Mouse (Mus musculus): Measurements from ENCODE around the gene Copg1. TPM values are rescaled to one million over a fixed set of nuclear protein-coding genes. Genes with fewer than 3 reads are reported as not detected.
A peak's percentile ranks its signal among the peaks of the same experiment; 100 is the strongest.

Copg1 gene
- polyA plus RNA-seq (2015; fragmentation: Nextera tagmentation; extraction: Ambion mirVana): 159 and 164 TPM in 2 replicates

DNA sequence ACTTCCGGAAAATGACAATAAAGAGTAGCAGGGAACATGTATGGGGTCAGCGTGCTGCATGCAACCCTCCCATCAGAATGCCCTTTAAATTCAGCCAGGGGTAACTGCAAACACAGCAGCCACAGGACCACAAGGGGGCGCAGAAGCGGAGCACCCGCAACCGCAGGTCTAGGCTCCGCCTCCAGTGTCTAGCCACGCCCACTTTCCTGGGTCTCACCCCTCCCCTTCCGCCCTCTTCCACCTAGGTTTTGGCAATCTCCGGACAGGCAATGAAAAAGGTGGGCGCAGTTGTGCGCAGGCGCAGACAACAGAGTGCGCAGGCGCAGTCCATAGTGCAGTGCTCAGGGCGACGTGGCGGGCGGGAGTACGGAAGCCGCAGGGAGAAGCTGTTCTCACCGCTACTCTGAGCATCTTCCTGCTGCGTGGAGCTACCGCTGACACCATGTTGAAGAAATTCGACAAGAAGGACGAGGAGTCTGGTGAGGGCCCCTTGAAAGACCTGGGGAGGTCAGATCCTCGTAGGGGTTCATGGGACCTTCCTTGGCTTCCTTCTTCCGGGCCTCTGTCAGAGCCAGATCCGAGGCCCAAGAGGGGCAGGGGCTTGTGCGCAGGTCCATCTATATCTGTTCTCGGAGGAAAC is at the start of gene Copg1:
Gene Copg1 (plus strand): TSS at position 221 of the 640 bp plus-strand sequence.
- no peaks in the 10 kb centered on the region for H3K27me3 ChIP-seq
- H3K27ac ChIP-seq (replicated peaks): peak within 1 kb of the TSS; percentile 80
- H3K9ac ChIP-seq (replicated peaks): peak within 1 kb of the TSS; percentile 95
- H3K9me3 ChIP-seq: no peaks in the 10 kb centered on the region
- WGBS: under 1% methylated on average over 31 of the region's 31 CpGs
- peaks cover 12% of the 10 kb centered on the region for H3K4me1 ChIP-seq
- H3K4me2 ChIP-seq (replicated peaks): peak within 1 kb of the TSS; percentile 72
- H3K36me3 ChIP-seq: peaks cover 34% of the 10 kb centered on the region
- peak within 1 kb of the TSS; percentile 63 for H3K4me3 ChIP-seq
- peak; percentile 96 for ATAC-seq (replicated peaks)

DNA sequence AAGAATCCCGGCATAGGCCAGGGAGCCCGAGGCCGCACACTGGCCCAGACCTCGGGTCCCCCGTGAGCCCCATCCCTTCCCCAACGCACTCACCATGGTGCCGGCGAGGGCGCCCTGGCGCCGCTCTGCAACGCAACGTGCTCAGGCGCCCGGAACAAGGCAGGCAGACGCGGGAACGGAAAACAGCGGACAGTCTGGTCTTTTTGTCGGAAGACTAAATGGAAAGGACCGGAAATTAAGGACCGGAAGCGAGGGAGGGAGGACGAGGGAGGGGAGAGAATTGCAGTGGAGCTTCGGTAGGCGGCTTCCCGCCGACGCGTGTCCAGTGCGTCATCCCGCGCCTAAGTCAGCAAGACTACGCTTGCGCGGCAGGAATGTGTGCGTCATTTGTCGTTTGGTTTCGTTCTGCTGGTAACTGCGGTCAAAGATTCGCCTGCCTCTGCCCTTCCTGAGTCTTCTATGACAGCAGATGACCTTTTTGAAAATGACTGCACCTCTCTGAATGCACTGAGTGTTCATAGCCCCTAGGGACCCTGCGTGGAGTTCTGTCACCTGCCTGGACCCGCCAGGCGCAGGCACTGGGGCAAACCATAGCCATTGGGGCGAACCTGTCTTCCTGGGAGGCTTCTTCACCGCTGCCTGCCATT is 48.9 kb upstream of the Copg1 start, which contains the start of gene Isy1:
Gene Isy1 (minus strand): TSS at position 248 of the 647 bp plus-strand sequence.
- H3K4me2 ChIP-seq (replicated peaks): peak within 1 kb of the TSS; percentile 53
- H3K9ac ChIP-seq (replicated peaks): peak within 1 kb of the TSS; percentile 88
- no peaks in the 10 kb centered on the region for H3K9me3 ChIP-seq
- H3K27ac ChIP-seq (replicated peaks): peak within 1 kb of the TSS; percentile 91
- H3K36me3 ChIP-seq: peaks cover 41% of the 10 kb centered on the region
- H3K27me3 ChIP-seq: no peaks in the 10 kb centered on the region
- H3K4me1 ChIP-seq: peaks cover 14% of the 10 kb centered on the region
- under 1% methylated on average over 46 of the region's 46 CpGs for WGBS
- peak within 1 kb of the TSS; percentile 81 for H3K4me3 ChIP-seq
- ATAC-seq (replicated peaks): peak; percentile 98

DNA sequence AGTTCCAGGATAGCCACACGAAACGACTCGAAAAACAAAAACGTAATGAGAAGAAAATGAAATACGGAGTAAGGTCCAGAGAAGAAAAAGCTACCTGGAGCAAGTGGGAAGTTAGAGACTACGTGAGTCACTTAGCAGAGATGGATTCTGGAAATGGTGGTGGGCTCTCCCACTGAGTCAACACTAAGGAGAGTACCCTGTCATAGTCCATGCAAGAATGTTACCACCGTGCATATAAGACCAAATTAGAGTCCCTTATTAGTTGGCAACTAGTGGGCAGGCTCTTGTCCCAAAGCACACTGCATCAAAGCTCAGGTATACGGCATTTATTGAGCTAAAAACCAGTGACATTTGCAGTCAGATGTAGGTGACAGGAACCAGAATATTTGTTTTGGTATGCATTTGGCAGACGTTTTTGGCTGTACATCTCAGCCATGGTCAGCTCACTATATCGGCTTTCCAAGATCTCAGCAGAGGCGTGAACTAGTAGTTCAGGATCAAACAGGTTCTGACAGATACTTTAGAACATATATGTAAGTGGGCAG is 47.7 kb upstream of the Copg1 start:
- no peak overlapping the region for H3K27ac ChIP-seq (replicated peaks)

DNA sequence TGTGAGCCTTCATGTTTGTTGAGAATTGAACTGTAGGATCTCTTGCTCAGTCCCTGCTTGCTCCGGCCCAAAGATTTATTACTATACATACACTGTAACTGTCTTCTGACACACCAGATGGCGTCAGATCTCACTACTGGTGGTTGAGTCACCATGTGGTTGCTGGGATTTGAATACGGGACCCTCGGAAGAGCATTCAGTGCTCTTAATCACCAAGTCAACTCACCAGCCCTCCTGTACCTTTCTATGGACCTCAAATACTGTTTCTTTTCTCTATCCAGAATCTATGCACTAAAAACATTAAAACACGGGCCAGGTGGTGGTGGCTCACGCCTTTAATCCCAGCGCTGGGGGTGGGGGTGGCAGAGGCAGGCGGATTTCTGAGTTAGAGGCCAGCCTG is 46.0 kb upstream of the Copg1 start:
- Histone ChIP-seq H3K27ac (replicated peaks) (no peak overlapping the region), H3K27me3 (no peaks in the 10 kb centered on the region), H3K9ac (replicated peaks) (no peak overlapping the region)

More for the DNA sequence above, 47.7 kb upstream of the Copg1 start:
- Histone ChIP-seq H3K4me3 (no peak overlapping the region), H3K4me2 (replicated peaks) (no peak overlapping the region), H3K9ac (replicated peaks) (no peak overlapping the region), H3K9me3 (no peaks in the 10 kb centered on the region), H3K27me3 (no peaks in the 10 kb centered on the region), H3K4me1 (peaks cover 14% of the 10 kb centered on the region), H3K36me3 (peaks cover 43% of the 10 kb centered on the region)
- ATAC-seq (replicated peaks): no peak
- 59% methylated on average over 11 of the region's 11 CpGs for WGBS

DNA sequence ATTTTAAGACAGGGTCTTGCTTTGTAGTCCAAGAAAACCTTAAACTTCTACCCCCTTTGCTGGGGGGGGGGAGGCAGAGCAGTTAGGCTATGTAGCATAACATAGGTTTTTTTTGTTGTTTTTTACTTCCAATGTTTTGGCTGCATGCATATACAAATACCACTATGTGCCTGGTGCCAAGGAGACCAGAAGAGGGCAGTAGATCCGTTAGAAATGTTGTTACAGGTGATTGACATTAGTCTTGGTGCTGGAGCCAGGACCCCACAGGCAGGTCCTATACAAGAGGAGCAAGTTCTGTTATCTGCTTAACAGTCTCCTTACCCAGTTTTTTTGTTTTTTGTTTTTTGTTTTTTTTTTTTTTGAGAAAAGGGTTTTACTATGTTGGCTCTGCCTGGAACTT is 45.4 kb upstream of the Copg1 start:
- Histone ChIP-seq H3K4me3 (no peak overlapping the region), H3K9me3 (no peaks in the 10 kb centered on the region), H3K36me3 (peaks cover 38% of the 10 kb centered on the region), H3K4me2 (replicated peaks) (no peak overlapping the region), H3K4me1 (peaks cover 15% of the 10 kb centered on the region), H3K9ac (replicated peaks) (no peak overlapping the region), H3K27ac (replicated peaks) (no peak overlapping the region), H3K27me3 (no peaks in the 10 kb centered on the region)
- 11% methylated on average over 1 of the region's 1 CpGs for WGBS
- ATAC-seq (replicated peaks): no peak

More for the DNA sequence above, 46.0 kb upstream of the Copg1 start:
- 84% methylated on average over 8 of the region's 8 CpGs for WGBS
- Histone ChIP-seq H3K36me3 (peaks cover 38% of the 10 kb centered on the region), H3K4me3 (no peak overlapping the region), H3K4me2 (replicated peaks) (no peak overlapping the region), H3K4me1 (peaks cover 14% of the 10 kb centered on the region), H3K9me3 (no peaks in the 10 kb centered on the region)
- no peak for ATAC-seq (replicated peaks)

DNA sequence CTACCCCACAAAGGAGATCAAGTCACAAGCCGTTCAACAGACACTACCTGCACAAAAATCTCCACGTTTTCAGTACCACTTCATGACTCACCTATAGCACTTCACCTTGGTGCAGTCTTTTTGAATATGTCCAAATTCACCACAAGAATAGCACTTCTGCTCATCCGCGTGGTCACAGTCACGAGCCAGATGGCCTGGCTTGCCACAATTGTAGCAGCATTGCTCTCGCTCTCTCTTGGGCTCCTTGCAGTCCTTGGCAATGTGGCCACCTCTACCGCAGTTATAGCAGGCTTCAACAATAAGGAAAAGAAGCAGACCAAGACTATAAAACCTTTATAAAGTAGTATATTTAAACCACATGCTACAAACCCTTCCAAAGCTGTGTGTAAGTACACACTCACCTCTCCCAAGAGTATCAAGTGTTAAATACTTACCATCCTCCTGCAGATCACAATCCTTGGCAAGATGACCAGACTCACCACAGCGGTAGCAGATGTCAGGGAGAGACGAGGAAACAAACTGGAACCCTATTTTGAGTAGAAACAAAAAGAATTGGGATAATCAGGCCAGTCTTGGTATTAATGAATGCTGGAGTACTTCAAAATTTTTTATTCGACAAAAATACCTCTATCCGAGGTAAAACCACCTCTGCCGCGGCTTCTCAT is 42.5 kb upstream of the Copg1 start:
- H3K27ac ChIP-seq (replicated peaks): no peak overlapping the region
- peaks cover 30% of the 10 kb centered on the region for H3K4me1 ChIP-seq
- H3K4me3 ChIP-seq: no peak overlapping the region
- no peak overlapping the region for H3K9ac ChIP-seq (replicated peaks)
- WGBS: 91% methylated on average over 13 of the region's 13 CpGs
- H3K4me2 ChIP-seq (replicated peaks): no peak overlapping the region
- H3K9me3 ChIP-seq: no peaks in the 10 kb centered on the region
- no peak for ATAC-seq (replicated peaks)
- H3K36me3 ChIP-seq: peaks cover 38% of the 10 kb centered on the region
- no peaks in the 10 kb centered on the region for H3K27me3 ChIP-seq

DNA sequence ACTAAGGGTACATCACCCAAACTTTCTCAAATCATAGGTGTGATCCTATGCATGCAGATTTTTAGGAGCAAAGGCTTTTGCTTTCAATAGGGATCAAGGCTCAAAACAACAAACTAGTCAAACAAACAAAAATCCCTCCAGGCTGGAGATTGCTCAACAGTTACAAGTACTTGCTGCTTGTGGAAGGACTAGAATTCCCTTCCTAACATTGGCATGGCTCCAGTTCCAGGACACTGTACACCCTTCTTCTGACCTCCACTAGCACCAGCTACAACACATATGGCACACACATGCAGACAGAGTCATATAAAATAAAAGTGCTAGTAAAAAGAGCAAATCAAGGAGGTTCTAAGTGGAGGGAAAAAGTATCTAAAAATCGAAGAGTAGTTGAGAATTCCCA is 40.8 kb upstream of the Copg1 start:
- H3K27me3 ChIP-seq: no peaks in the 10 kb centered on the region
- H3K9me3 ChIP-seq: no peaks in the 10 kb centered on the region
- no peak overlapping the region for H3K4me3 ChIP-seq
- no peak overlapping the region for H3K4me2 ChIP-seq (replicated peaks)
- H3K36me3 ChIP-seq: peaks cover 35% of the 10 kb centered on the region
- ATAC-seq (replicated peaks): no peak
- H3K27ac ChIP-seq (replicated peaks): no peak overlapping the region
- 85% methylated on average over 1 of the region's 1 CpGs for WGBS
- H3K9ac ChIP-seq (replicated peaks): no peak overlapping the region
- peaks cover 35% of the 10 kb centered on the region for H3K4me1 ChIP-seq

DNA sequence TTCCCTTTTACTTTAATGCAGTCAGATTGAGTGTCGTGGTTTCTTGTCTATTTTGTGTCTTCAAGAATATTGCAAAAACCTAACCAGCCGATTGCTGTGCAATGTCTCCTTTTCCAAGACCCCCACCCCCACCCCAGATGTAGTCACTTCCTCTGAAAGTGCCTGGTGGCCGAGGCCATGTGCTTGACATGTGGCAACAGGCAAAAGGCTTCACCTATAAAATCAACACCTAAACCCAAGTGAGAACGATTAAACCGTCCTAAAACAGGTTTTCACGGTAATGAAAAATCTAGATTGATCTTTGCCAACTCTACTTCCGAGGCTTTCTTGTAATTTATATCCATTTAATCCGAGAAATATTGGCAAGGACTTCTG is 37.8 kb upstream of the Copg1 start:
- peaks cover 35% of the 10 kb centered on the region for H3K4me1 ChIP-seq
- under 1% methylated on average over 8 of the region's 8 CpGs for WGBS
- no peak for ATAC-seq (replicated peaks)
- H3K27ac ChIP-seq (replicated peaks): no peak overlapping the region
- peak overlapping the region; percentile 97 for H3K9ac ChIP-seq (replicated peaks)
- peaks cover 9% of the 10 kb centered on the region for H3K36me3 ChIP-seq
- peak overlapping the region; percentile 63 for H3K4me2 ChIP-seq (replicated peaks)
- H3K4me3 ChIP-seq: peak overlapping the region; percentile 96
- no peaks in the 10 kb centered on the region for H3K9me3 ChIP-seq
- 0 out of 2 replicates have a peak, but pooled peaks cover 3% of the 10 kb centered on the region for H3K27me3 ChIP-seq

DNA sequence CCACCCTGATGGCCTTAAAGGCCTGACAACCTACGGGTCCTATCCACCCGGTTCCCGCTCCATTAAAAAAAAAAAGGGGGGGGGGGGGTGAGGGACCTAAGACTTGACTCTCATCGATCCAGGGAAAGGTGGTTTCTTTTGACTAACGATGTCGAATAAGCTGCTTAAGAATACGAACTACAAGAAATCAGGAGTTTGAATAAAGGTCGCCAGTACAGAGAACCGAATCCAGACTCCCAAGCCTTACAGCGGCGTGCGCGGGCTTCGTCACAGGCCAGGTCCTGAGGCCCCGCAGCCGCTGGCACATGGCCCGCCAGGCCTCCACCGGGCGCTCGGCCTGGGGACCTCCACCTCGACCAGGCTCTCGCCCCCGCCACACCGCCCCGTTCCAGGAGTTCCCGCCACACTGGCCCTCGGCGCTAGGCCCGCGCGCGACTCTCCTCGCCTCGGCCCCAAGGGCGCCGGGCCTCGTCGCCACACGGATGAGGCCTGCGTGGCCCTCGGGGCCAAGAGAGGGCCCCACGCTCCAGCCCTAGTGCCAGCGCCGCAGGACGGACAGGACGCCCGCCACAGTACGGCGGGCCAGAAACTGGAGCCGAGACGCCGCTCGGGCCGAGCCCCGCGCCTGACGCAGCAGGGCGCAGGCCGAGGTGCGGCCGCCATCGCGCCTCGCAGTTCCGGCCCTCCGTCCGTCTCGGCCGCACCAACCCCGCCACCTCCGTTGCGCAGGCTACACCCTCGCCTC is 37.3 kb upstream of the Copg1 start:
- ATAC-seq (replicated peaks): peak; percentile 80
- H3K9me3 ChIP-seq: no peaks in the 10 kb centered on the region
- H3K27me3 ChIP-seq: 0 out of 2 replicates have a peak, but pooled peaks cover 3% of the 10 kb centered on the region
- peak overlapping the region; percentile 97 for H3K9ac ChIP-seq (replicated peaks)
- under 1% methylated on average over 72 of the region's 73 CpGs for WGBS
- H3K4me2 ChIP-seq (replicated peaks): peak overlapping the region; percentile 63
- peak overlapping the region; percentile 96 for H3K4me3 ChIP-seq
- H3K27ac ChIP-seq (replicated peaks): peak overlapping the region; percentile 94
- peaks cover 3% of the 10 kb centered on the region for H3K36me3 ChIP-seq
- peaks cover 35% of the 10 kb centered on the region for H3K4me1 ChIP-seq

DNA sequence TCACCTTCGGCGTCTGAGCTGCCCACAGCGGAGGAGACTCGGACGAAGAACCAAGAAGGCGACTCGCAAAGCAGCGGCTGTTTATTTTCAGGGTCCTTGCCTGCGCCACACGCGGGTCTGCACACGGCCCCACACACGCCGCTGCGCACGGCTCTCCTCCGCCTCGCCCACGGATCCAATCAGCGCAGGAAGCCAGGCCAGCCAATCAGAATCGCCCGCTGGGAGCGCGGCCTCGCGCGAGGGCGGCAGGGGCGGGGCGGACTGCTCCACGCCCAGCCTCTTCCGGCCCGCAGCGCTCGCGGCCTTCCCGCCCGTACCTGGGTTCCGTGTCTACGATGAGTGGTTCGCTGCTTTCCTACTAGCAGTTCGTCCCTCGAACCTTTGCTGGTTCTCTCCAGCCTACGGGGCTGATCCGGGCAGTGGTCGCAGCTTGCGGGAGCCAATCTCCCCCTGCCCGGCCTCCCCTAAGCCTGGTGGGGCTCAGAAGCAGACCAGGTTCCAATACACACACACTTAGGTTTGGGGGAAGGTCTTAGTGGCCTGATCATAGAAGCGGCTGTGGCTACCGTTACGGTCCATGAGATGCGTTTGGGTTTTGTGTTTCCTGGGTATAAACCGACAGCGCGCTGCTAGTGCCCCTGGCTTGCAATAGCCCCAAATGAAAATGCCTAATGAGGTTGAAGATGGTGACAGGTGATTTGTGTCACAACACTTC is 36.6 kb upstream of the Copg1 start, which contains the start of gene Cnbp:
Gene Cnbp (minus strand): TSS at position 207 of the 715 bp plus-strand sequence.
- H3K36me3 ChIP-seq: no peaks in the 10 kb centered on the region
- H3K9me3 ChIP-seq: no peaks in the 10 kb centered on the region
- peaks cover 35% of the 10 kb centered on the region for H3K4me1 ChIP-seq
- peak within 1 kb of the TSS; percentile 99 for H3K9ac ChIP-seq (replicated peaks)
- peak within 1 kb of the TSS; percentile 96 for H3K4me3 ChIP-seq
- peak within 1 kb of the TSS; percentile 90 for H3K4me2 ChIP-seq (replicated peaks)
- peak; percentile 99 for ATAC-seq (replicated peaks)
- 0 out of 2 replicates have a peak, but pooled peaks cover 3% of the 10 kb centered on the region for H3K27me3 ChIP-seq
- H3K27ac ChIP-seq (replicated peaks): peak within 1 kb of the TSS; percentile 94
- under 1% methylated on average over 55 of the region's 55 CpGs for WGBS

DNA sequence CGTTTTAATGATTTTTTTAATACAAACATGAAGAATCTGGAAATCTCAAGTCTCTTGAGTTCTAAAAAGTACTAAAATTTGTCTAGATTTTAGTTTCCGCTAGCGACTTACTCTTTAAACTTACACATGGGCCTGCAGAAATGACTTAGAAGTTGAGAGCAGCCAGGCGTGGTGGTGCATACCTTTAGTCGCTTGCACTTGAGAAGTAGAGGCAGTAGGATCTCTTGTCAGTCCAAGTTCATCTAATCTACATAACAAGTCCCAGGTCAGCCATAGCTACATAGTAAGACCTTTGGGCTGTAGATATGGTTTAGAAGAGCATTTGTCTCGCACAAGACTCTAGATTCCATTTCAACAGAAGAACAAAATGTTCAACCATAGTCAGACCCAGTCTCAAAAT is 35.7 kb upstream of the Copg1 start:
- Histone ChIP-seq H3K4me1 (peaks cover 33% of the 10 kb centered on the region), H3K4me3 (no peak overlapping the region), H3K9me3 (no peaks in the 10 kb centered on the region), H3K9ac (replicated peaks) (no peak overlapping the region), H3K27ac (replicated peaks) (no peak overlapping the region), H3K27me3 (peaks cover 3% of the 10 kb centered on the region; the same call in 1 of the 2 replicates), H3K36me3 (no peaks in the 10 kb centered on the region), H3K4me2 (replicated peaks) (no peak overlapping the region; the same call in 1 of the 2 replicates)
- ATAC-seq (replicated peaks): no peak
- WGBS: 84% methylated on average over 6 of the region's 6 CpGs
